Mouse (Mus musculus) kidney, embryonic 14.5 days (tissue): Measurements from ENCODE around the gene 1700102P08Rik. TPM values are rescaled to one million over a fixed set of nuclear protein-coding genes. Genes with fewer than 3 reads are reported as not detected.

ENCODE experiments used
- ATAC-seq: fragments of 200-750 bp; cut with Nextera tagmentation; 2 replicates; pipeline ENCODE4 v1.8.0; 2017; ENCODE audit warnings: moderate number of reproducible peaks, mild to moderate bottlenecking, moderate TSS enrichment, moderate library complexity; ENCODE audit not compliant: low FRiP score, low TSS enrichment
- H3K27ac ChIP-seq: fragments of 300-500 bp; sonication (generic); 2 replicates; pipeline ENCODE4 v1.5.1; 2014; ENCODE audit warnings: low read depth, mild to moderate bottlenecking, low read length, moderate library complexity, mixed read lengths
- H3K27me3 ChIP-seq: fragments of 300-500 bp; sonication (generic); 2 replicates; pipeline ENCODE4 v1.6.1; 2014; ENCODE audit warnings: mild to moderate bottlenecking, low read length; ENCODE audit not compliant: control insufficient read depth, insufficient read depth
- H3K36me3 ChIP-seq: fragments of 300-500 bp; sonication (generic); 2 replicates; pipeline ENCODE4 v1.6.1; 2014; ENCODE audit warnings: low read length, mixed read lengths; ENCODE audit not compliant: control insufficient read depth, insufficient read depth
- H3K4me1 ChIP-seq: fragments of 300-500 bp; sonication (generic); 2 replicates; pipeline ENCODE4 v1.6.1; 2014; ENCODE audit warnings: low read length, mixed read lengths; ENCODE audit not compliant: control insufficient read depth, insufficient read depth
- H3K4me2 ChIP-seq: fragments of 300-500 bp; sonication (generic); replicated peaks from 2 replicates; pipeline ENCODE4 v1.6.1; 2014; ENCODE audit warnings: low read depth, mild to moderate bottlenecking, low read length
- H3K4me3 ChIP-seq: fragments of 300-500 bp; sonication (generic); 2 replicates; pipeline ENCODE4 v1.5.1; 2014; ENCODE audit warnings: mild to moderate bottlenecking, low read length
- H3K9ac ChIP-seq: fragments of 300-500 bp; sonication (generic); 2 replicates; pipeline ENCODE4 v1.6.1; 2014; ENCODE audit warnings: low read depth, mild to moderate bottlenecking, low read length, moderate library complexity
- H3K9me3 ChIP-seq: fragments of 300-500 bp; sonication (generic); 2 replicates; pipeline ENCODE4 v1.6.1; 2016; ENCODE audit warnings: low read length; ENCODE audit not compliant: control insufficient read depth
- WGBS: fragments of 180-500 bp; shearing (Covaris S2); extraction: QIAGEN DNeasy Blood & Tissue Kit; methylation state at CpG from one replicate; pipeline ENCODE4 v1.1.7; 2014; 5-methylcytosine and 5-hydroxymethylcytosine counted together
- polyA plus RNA-seq: library from polyadenylated mRNA; unstranded; fragments of >200 nt; fragmentation: Nextera tagmentation; extraction: Ambion mirVana; gene quantifications from 2 replicates; pipeline ENCODE4 v1.2.1, GENCODE M21; 2014

1700102P08Rik gene
- polyA plus RNA-seq, 1 experiment from 2014 or later = 0.79 TPM

GRCm38 (mm10) chr9:108401186-108401960, 8.8 kb downstream of the 1700102P08Rik start:
- Histone ChIP-seq H3K9ac (no peak overlapping the region), H3K4me1 (no peaks in the 10 kb centered on the region), H3K4me3 (no peak overlapping the region), H3K27ac (no peak overlapping the region), H3K4me2 (no peak overlapping the region), H3K36me3 (no peaks in the 10 kb centered on the region), H3K9me3 (no peaks in the 10 kb centered on the region), H3K27me3 (no peaks in the 10 kb centered on the region)
- no peak for ATAC-seq
- 71% methylated on average over 7 of the region's 7 CpGs for WGBS

GRCm38 (mm10) chr9:108403081-108403480, 10.5 kb downstream of the 1700102P08Rik start:
- no peak for ATAC-seq
- Histone ChIP-seq H3K9me3 (no peaks in the 10 kb centered on the region), H3K4me1 (no peaks in the 10 kb centered on the region), H3K27ac (no peak overlapping the region), H3K36me3 (no peaks in the 10 kb centered on the region), H3K4me3 (no peak overlapping the region), H3K27me3 (no peaks in the 10 kb centered on the region), H3K9ac (no peak overlapping the region), H3K4me2 (no peak overlapping the region)
- WGBS = 76% methylated on average over 4 of the region's 4 CpGs

- Histone ChIP-seq H3K4me3 (no peak overlapping the region), H3K9ac (no peak overlapping the region), H3K9me3 (no peaks in the 10 kb centered on the region), H3K27ac (no peak overlapping the region), H3K27me3 (no peaks in the 10 kb centered on the region), H3K4me1 (no peaks in the 10 kb centered on the region), H3K4me2 (no peak overlapping the region), H3K36me3 (no peaks in the 10 kb centered on the region)
- 67% methylated on average over 8 of the region's 8 CpGs for WGBS
- no peak for ATAC-seq
These were observed 11.8 kb downstream of the 1700102P08Rik start for GRCm38 (mm10) chr9:108404451-108404850.

- no peak overlapping the region for H3K27ac ChIP-seq
- no peaks in the 10 kb centered on the region for H3K4me1 ChIP-seq
- H3K4me3 ChIP-seq = no peak overlapping the region
- ATAC-seq = no peak
- 90% methylated on average over 4 of the region's 4 CpGs for WGBS
- no peaks in the 10 kb centered on the region for H3K27me3 ChIP-seq
- H3K36me3 ChIP-seq = no peaks in the 10 kb centered on the region
- H3K9ac ChIP-seq = no peak overlapping the region
- no peak overlapping the region for H3K4me2 ChIP-seq
- no peaks in the 10 kb centered on the region for H3K9me3 ChIP-seq
These were observed 16.9 kb downstream of the 1700102P08Rik start for GRCm38 (mm10) chr9:108409535-108409934.

GRCm38 (mm10) chr9:108411381-108411942, 18.9 kb downstream of the 1700102P08Rik start:
- Histone ChIP-seq H3K9me3 (no peaks in the 10 kb centered on the region), H3K27me3 (no peaks in the 10 kb centered on the region), H3K36me3 (no peaks in the 10 kb centered on the region), H3K27ac (no peak overlapping the region), H3K9ac (no peak overlapping the region), H3K4me1 (no peaks in the 10 kb centered on the region), H3K4me2 (no peak overlapping the region), H3K4me3 (no peak overlapping the region)
- 77% methylated on average over 9 of the region's 9 CpGs for WGBS
- no peak for ATAC-seq

GRCm38 (mm10) chr9:108412221-108412620, 19.6 kb downstream of the 1700102P08Rik start:
- H3K9me3 ChIP-seq = no peaks in the 10 kb centered on the region
- no peak overlapping the region for H3K9ac ChIP-seq
- no peak overlapping the region for H3K4me2 ChIP-seq
- no peaks in the 10 kb centered on the region for H3K4me1 ChIP-seq
- H3K27me3 ChIP-seq = no peaks in the 10 kb centered on the region
- 84% methylated on average over 1 of the region's 1 CpGs for WGBS
- H3K36me3 ChIP-seq = no peaks in the 10 kb centered on the region
- no peak overlapping the region for H3K4me3 ChIP-seq
- no peak overlapping the region for H3K27ac ChIP-seq
- ATAC-seq = no peak

GRCm38 (mm10) chr9:108428384-108428783, 35.8 kb downstream of the 1700102P08Rik start, which contains the start of gene Ccdc36:
TSS of gene Ccdc36 (minus strand) at chr9:108428484.
- no peaks in the 10 kb centered on the region for H3K9me3 ChIP-seq
- no peak for ATAC-seq
- no peaks in the 10 kb centered on the region for H3K36me3 ChIP-seq

GRCm38 (mm10) chr9:108431431-108432067, 38.9 kb downstream of the 1700102P08Rik start:
- Histone ChIP-seq H3K27me3 (no peaks in the 10 kb centered on the region), H3K4me1 (no peaks in the 10 kb centered on the region), H3K27ac (no peak overlapping the region), H3K9me3 (no peaks in the 10 kb centered on the region), H3K36me3 (no peaks in the 10 kb centered on the region), H3K4me2 (peak overlapping the region; percentile 46), H3K4me3 (peak overlapping the region; percentile 23), H3K9ac (peak overlapping the region; percentile 37; the same call in 1 of the 2 replicates)
- ATAC-seq = peak; percentile 77
- WGBS = 50% methylated on average over 32 of the region's 32 CpGs

More at GRCm38 (mm10) chr9:108428384-108428783, 35.8 kb downstream of the 1700102P08Rik start, which contains the start of gene Ccdc36:
- Histone ChIP-seq H3K4me3 (no peak within 1 kb of the TSS), H3K9ac (no peak within 1 kb of the TSS), H3K4me2 (no peak within 1 kb of the TSS), H3K4me1 (no peaks in the 10 kb centered on the region), H3K27ac (no peak within 1 kb of the TSS), H3K27me3 (no peaks in the 10 kb centered on the region)

- H3K4me1 ChIP-seq = no peaks in the 10 kb centered on the region
- H3K9ac ChIP-seq = no peak within 1 kb of the TSS
- H3K4me3 ChIP-seq = no peak within 1 kb of the TSS
- 75% methylated on average over 3 of the region's 3 CpGs for WGBS
- H3K27ac ChIP-seq = no peak within 1 kb of the TSS
- no peaks in the 10 kb centered on the region for H3K27me3 ChIP-seq
- H3K9me3 ChIP-seq = no peaks in the 10 kb centered on the region
- H3K4me2 ChIP-seq = no peak within 1 kb of the TSS
- ATAC-seq = no peak
- H3K36me3 ChIP-seq = no peaks in the 10 kb centered on the region
These were observed 43.6 kb downstream of the 1700102P08Rik start, which contains the start of gene BC048562 for GRCm38 (mm10) chr9:108436182-108436581. TSS of gene BC048562 (plus strand) at chr9:108436482.
